Mouse (Mus musculus): ENCODE data around the gene C1qtnf9.

- TF ChIP-seq CTCF (IDR thresholded peaks at IDR 0.05; ENCODE audit: extremely low read depth, insufficient read length, insufficient replicate concordance, low read depth, low read length) (no peak), POLR2A (IDR thresholded peaks at IDR 0.05; ENCODE audit: low read depth, low read length) (no peak)
These were observed 11.7 kb upstream of the C1qtnf9 start for GRCm38 (mm10) chr14:60756271-60756670.
